In the genomic region with DNA sequence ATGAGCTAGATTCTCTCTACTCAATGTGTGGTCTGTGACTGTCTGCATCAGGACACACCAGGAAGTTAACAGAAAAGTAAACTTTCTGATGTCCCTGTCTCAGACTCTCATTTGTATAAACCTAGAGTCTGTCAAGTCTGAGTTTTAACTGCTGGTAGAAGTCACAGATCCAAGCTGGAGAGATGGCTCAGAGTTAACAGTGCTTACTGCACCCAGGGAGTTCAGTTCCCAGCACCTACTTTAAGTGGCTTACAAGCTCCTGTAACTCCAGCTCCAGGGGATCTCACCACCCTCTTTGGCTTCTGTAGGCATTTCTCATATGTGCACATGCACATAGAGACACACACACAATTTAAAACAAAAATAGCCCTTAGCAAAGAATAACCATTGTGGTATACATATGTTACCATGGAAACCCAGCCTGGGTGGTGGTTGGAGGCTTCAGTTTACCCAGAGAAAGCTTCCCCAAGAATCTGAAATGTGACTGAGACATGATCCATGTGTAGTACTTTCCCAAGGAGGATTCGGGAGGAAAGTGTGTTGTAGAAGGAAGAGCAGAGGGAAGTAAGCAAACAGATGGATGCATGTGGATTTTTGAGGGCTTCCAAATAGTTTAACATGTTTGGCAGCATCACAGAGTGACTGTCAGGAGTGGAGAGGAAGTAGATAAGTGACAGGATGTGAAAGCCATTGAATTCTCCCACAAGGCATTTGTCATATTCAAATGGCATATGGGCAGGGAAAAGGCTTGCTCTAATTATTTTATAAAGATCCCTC, we compare ENCODE assay signal across 16 mouse cellular contexts.
DNase-seq lines count a peak whose midpoint lies in the region; ATAC-seq lines count a peak whose summit lies in the region.
"Had no signal": no experiment of that assay in that cellular context is flagged by ENCODE, and none has a peak within 500 bp of the region (broad histone marks: within the 10 kb centered on the region; RNA-seq: fewer than 3 reads in every experiment).

No protein-coding gene starts in this region.

- WGBS in lung, embryonic 16.5 days = 17% methylated on average over 1 of the region's 1 CpGs
- WGBS in forebrain, embryonic 16.5 days = 55% methylated on average over 1 of the region's 1 CpGs

- H3K27me3 ChIP-seq in lung, embryonic 16.5 days (ENCODE audit: control insufficient read depth, insufficient read depth, low read depth, low read length) = no peaks in the 10 kb centered on the region
- no peaks in the 10 kb centered on the region for H3K27me3 ChIP-seq in forebrain, embryonic 16.5 days (replicated peaks; ENCODE audit: control insufficient read depth, insufficient read depth, low read length)
- H3K27me3 ChIP-seq: midbrain, embryonic 12.5 days had no signal

- H3K4me3 ChIP-seq in lung, embryonic 16.5 days (ENCODE audit: low read length) = no peak overlapping the region
- no peak overlapping the region for H3K4me3 ChIP-seq in forebrain, embryonic 16.5 days (replicated peaks; ENCODE audit: low read length)
- H3K4me3 ChIP-seq: left cerebral cortex, adult 2 months; midbrain, embryonic 12.5 days had no signal

- no peaks in the 10 kb centered on the region for H3K36me3 ChIP-seq in lung, embryonic 16.5 days (ENCODE audit: control insufficient read depth, insufficient read depth, low read length)
- no peaks in the 10 kb centered on the region for H3K36me3 ChIP-seq in forebrain, embryonic 16.5 days (ENCODE audit: control insufficient read depth, insufficient read depth)
- H3K36me3 ChIP-seq: midbrain, embryonic 12.5 days had no signal

- 0 out of 2 replicates have a peak, but pooled peaks have one; percentile 23 for ATAC-seq in frontal cortex, adult (ENCODE audit: low TSS enrichment)
- ATAC-seq in lung, embryonic 16.5 days (ENCODE audit: low read depth) = peak; percentile 90
- peak; percentile 86 for ATAC-seq in forebrain, embryonic 16.5 days
- ATAC-seq: liver, postnatal 0 days had no signal

- H3K9me3 ChIP-seq in lung, embryonic 16.5 days (ENCODE audit: control insufficient read depth, low read length) = no peaks in the 10 kb centered on the region
- H3K9me3 ChIP-seq in forebrain, embryonic 16.5 days (ENCODE audit: control insufficient read depth, low read length) = no peaks in the 10 kb centered on the region
- H3K9me3 ChIP-seq: midbrain, embryonic 12.5 days had no signal

- H3K4me1 ChIP-seq in lung, embryonic 16.5 days (replicated peaks; ENCODE audit: control insufficient read depth, insufficient read depth, low read length) = peaks cover 3% of the 10 kb centered on the region; the same call in 1 of the 2 replicates
- no peaks in the 10 kb centered on the region for H3K4me1 ChIP-seq in forebrain, embryonic 16.5 days (replicated peaks; ENCODE audit: control insufficient read depth, insufficient read depth, low read length)
- H3K4me1 ChIP-seq: midbrain, embryonic 12.5 days had no signal

- no peak overlapping the region for H3K4me2 ChIP-seq in lung, embryonic 16.5 days (ENCODE audit: low read depth, low read length)
- H3K4me2 ChIP-seq in forebrain, embryonic 16.5 days (ENCODE audit: low read length) = no peak overlapping the region
- H3K4me2 ChIP-seq: midbrain, embryonic 12.5 days had no signal

- peak overlapping the region; percentile 65 for H3K27ac ChIP-seq in lung, embryonic 16.5 days (ENCODE audit: low read length)
- H3K27ac ChIP-seq in forebrain, embryonic 16.5 days (ENCODE audit: low read length) = no peak overlapping the region
- H3K27ac ChIP-seq: kidney, postnatal 0 days; left cerebral cortex, adult 2 months; midbrain, embryonic 12.5 days had no signal

- H3K9ac ChIP-seq in lung, embryonic 16.5 days (ENCODE audit: low read length) = no peak overlapping the region
- H3K9ac ChIP-seq in forebrain, embryonic 16.5 days (replicated peaks; ENCODE audit: low read depth, low read length) = no peak overlapping the region
- H3K9ac ChIP-seq: liver, postnatal 0 days; midbrain, embryonic 12.5 days had no signal

- no peak for DNase-seq in frontal cortex, postnatal 36 days (ENCODE audit: low spot score in 2 of 2)
- no peak for DNase-seq in lung, adult 18-20 months
- DNase-seq in layer of hippocampus, postnatal 36 days = peak; percentile 1 to 11
- no peak for DNase-seq in thymus, postnatal 14 days
- DNase-seq in cerebellum, postnatal 25 days = no peak
- DNase-seq: adrenal gland, postnatal 10 days; cerebellum, postnatal 36 days; heart, adult 18-20 months; liver, postnatal 0 days; spleen, adult 18-20 months had no signal

Comparison
In these comparisons a context has a peak if more than half of its experiments do, and no peak if none do; other contexts are left out.
1. ATAC-seq: peak in every context shown above with its lines; median percentile 90 in lung, embryonic 16.5 days; 86 in forebrain, embryonic 16.5 days; 23 in frontal cortex, adult.
2. DNase-seq: peak in layer of hippocampus, postnatal 36 days (2 of 2); none in frontal cortex, postnatal 36 days (0 of 2), lung, adult 18-20 months (0 of 2), thymus, postnatal 14 days (single experiment) and cerebellum, postnatal 25 days (0 of 2).